Mouse (Mus musculus) heart, adult 18-20 months (tissue): ENCODE measurements around the gene Klf15. TPM values are rescaled to one million over a fixed set of nuclear protein-coding genes. Genes with fewer than 3 reads are reported as not detected.

Experiments
- total RNA-seq, 2 experiments: library from RNA; stranded (reverse); gene quantifications; 2 replicates each; pipeline ENCODE4 v1.2.3; 2021

Gene Klf15
- total RNA-seq, 2 experiments from 2014 or later = 70.9 to 89.8 TPM

Other genes starting within 250 kb of the Klf15 start
- not detected for gene Vmn1r53, start 238.1 kb upstream of the Klf15 start, total RNA-seq
- gene Vmn1r54, start 216.3 kb upstream of the Klf15 start, total RNA-seq = not detected
- gene BC048671, start 161.4 kb upstream of the Klf15 start, total RNA-seq = not detected
- gene Chst13, start 137.4 kb upstream of the Klf15 start, total RNA-seq = not detected
- gene Uroc1, start 129.3 kb upstream of the Klf15 start, total RNA-seq = not detected
- gene Zxdc, start 93.1 kb upstream of the Klf15 start, total RNA-seq = 10 to 100 TPM; 14.0 to 14.3 TPM
- gene Cfap100, start 33.8 kb upstream of the Klf15 start, total RNA-seq = under 1 TPM; 0.15 to 0.28 TPM
- 1 to 10 TPM; 1.7 to 4.9 TPM for gene Aldh1l1, start 23.9 kb downstream of the Klf15 start, total RNA-seq
- 100 to 1,000 TPM; 127 to 149 TPM for gene Slc41a3, start 142.1 kb downstream of the Klf15 start, total RNA-seq